Mouse (Mus musculus) natural killer cell, adult 2 months (primary cell): Measurements from ENCODE around the gene Phf11a.
"Not testable (repeated sequence)": the region's sequence is repeated elsewhere in the genome, so short reads cannot be mapped to it uniquely, and the experiment has no call there.

Experiments used
- DNase-seq, 2 experiments: peaks; one replicate each; pipeline ENCODE4 v3.0.0; 2022; ENCODE audit warnings: low spot score in 2 of 2

Gene Phf11a

GRCm38 (mm10) chr14:59297391-59297790 lies at the start of gene Phf11a:
Phf11a (minus strand) TSS chr14:59297522.
- peak; percentile 9 to 15 for DNase-seq

GRCm38 (mm10) chr14:59341189-59341588 lies 43.9 kb upstream of the Phf11a start, which contains the start of gene Phf11b:
Phf11b (minus strand) TSS chr14:59341351.
- peak; percentile 28 to 39 for DNase-seq

GRCm38 (mm10) chr14:59339541-59339940 lies 42.2 kb upstream of the Phf11a start:
- no peak for DNase-seq

- DNase-seq, result not testable (repeated sequence)
Observed at GRCm38 (mm10) chr14:59336056-59336455, 38.7 kb upstream of the Phf11a start.

- peak in 1 of 2 experiments; percentile 5 for DNase-seq
Observed at GRCm38 (mm10) chr14:59330499-59330898, 33.2 kb upstream of the Phf11a start.

- DNase-seq, result not testable (repeated sequence)
Observed at GRCm38 (mm10) chr14:59319970-59320369, 22.6 kb upstream of the Phf11a start.

- DNase-seq, result not testable (repeated sequence)
Observed at GRCm38 (mm10) chr14:59319036-59319435, 21.7 kb upstream of the Phf11a start.

- not testable (repeated sequence) for DNase-seq
Observed at GRCm38 (mm10) chr14:59291769-59292168, 5.6 kb downstream of the Phf11a start.

- DNase-seq, result not testable (repeated sequence)
Observed at GRCm38 (mm10) chr14:59274961-59275360, 22.4 kb downstream of the Phf11a start.

GRCm38 (mm10) chr14:59260056-59260455 lies 37.3 kb downstream of the Phf11a start, which contains the start of gene Gm6904:
Gm6904 (minus strand) TSS chr14:59260216.
- DNase-seq, result peak; percentile 39 to 41

- DNase-seq, result not testable (repeated sequence)
Observed at GRCm38 (mm10) chr14:59255861-59256260, 41.5 kb downstream of the Phf11a start.

GRCm38 (mm10) chr14:59250350-59250749 lies 47.0 kb downstream of the Phf11a start:
- not testable (repeated sequence) for DNase-seq

- no peak for DNase-seq
Observed at GRCm38 (mm10) chr14:59233635-59234034, 63.7 kb downstream of the Phf11a start.

- DNase-seq, result no peak
Observed at GRCm38 (mm10) chr14:59232003-59232402, 65.3 kb downstream of the Phf11a start.

- DNase-seq, result no peak
Observed at GRCm38 (mm10) chr14:59230331-59230966, 66.9 kb downstream of the Phf11a start.

- DNase-seq, result no peak
Observed at GRCm38 (mm10) chr14:59229822-59230221, 67.5 kb downstream of the Phf11a start.
